Mouse (Mus musculus): Measurements from ENCODE around the gene Syt5. TPM values are rescaled to one million over a fixed set of nuclear protein-coding genes. Genes with fewer than 3 reads are reported as not detected.

Syt5 gene
- total and polyA plus RNA-seq, 3 experiments: 0.39 to 2.4 (median 0.86) TPM

GRCm38 (mm10) chr7:4501558-4502397 lies 45.6 kb downstream of the Syt5 start, which contains the start of gene Ppp1r12c:
Ppp1r12c (minus strand) TSS chr7:4501680.
- intact Hi-C loops (cut with DNase I): loop anchor here (5.0 to 10.0 kb wide), 3 partner anchors 54 to 413 kb away; partner anchors contain the start of genes Leng8, Rdh13 and Zfp628
- peak within 1 kb of the TSS; percentile 89 for H3K4me3 ChIP-seq
- DNase-seq: peak; percentile 97
- H3K27ac ChIP-seq: peak within 1 kb of the TSS; percentile 97
- peaks cover 6% of the 10 kb centered on the region for H3K36me3 ChIP-seq (ENCODE audit: control insufficient read depth, insufficient read depth, low read length)
- H3K4me1 ChIP-seq (ENCODE audit: control insufficient read depth, insufficient read depth, low read length): peaks cover 27% of the 10 kb centered on the region
- no peak for TF ChIP-seq CTCF (IDR thresholded peaks at IDR 0.05)
- TF ChIP-seq EP300 (IDR thresholded peaks at IDR 0.05; ENCODE audit: insufficient read depth, low read depth, low read length): 0 out of 2 replicates have a peak, but pooled peaks have one; percentile 7
- TF ChIP-seq POLR2A (IDR thresholded peaks at IDR 0.05; ENCODE audit: insufficient read depth, low read depth, low read length): peak; percentile 69
- WGBS: 1% methylated on average over 62 of the region's 62 CpGs
- no peaks in the 10 kb centered on the region for H3K27me3 ChIP-seq (ENCODE audit: control insufficient read depth, insufficient read depth, low read length)
- H3K79me2 ChIP-seq (replicated peaks; ENCODE audit: control insufficient read depth, insufficient read depth, low read length): peaks cover 7% of the 10 kb centered on the region
- H3K9ac ChIP-seq (ENCODE audit: low read depth, low read length): peak within 1 kb of the TSS; percentile 92

GRCm38 (mm10) chr7:4500892-4501471 lies 46.4 kb downstream of the Syt5 start:
- Histone ChIP-seq H3K36me3 (ENCODE audit: control insufficient read depth, insufficient read depth, low read length) (peaks cover 6% of the 10 kb centered on the region), H3K27ac (peak overlapping the region; percentile 97), H3K27me3 (ENCODE audit: control insufficient read depth, insufficient read depth, low read length) (no peaks in the 10 kb centered on the region), H3K4me3 (peak overlapping the region; percentile 89), H3K79me2 (replicated peaks; ENCODE audit: control insufficient read depth, insufficient read depth, low read length) (peaks cover 7% of the 10 kb centered on the region), H3K9ac (ENCODE audit: low read depth, low read length) (peak overlapping the region; percentile 92), H3K4me1 (ENCODE audit: control insufficient read depth, insufficient read depth, low read length) (peaks cover 29% of the 10 kb centered on the region)
- peak; percentile 68 to 73 for DNase-seq
- TF ChIP-seq POLR2A (IDR thresholded peaks at IDR 0.05; ENCODE audit: insufficient read depth, low read depth, low read length) (no peak), EP300 (IDR thresholded peaks at IDR 0.05; ENCODE audit: insufficient read depth, low read depth, low read length) (no peak), CTCF (IDR thresholded peaks at IDR 0.05) (no peak)
- intact Hi-C loops (cut with DNase I): loop anchor here (5.0 to 10.0 kb wide), 3 partner anchors 54 to 414 kb away; partner anchors contain the start of genes Leng8, Rdh13 and Zfp628
- 1% methylated on average over 52 of the region's 52 CpGs for WGBS

GRCm38 (mm10) chr7:4499034-4499433 lies 48.3 kb downstream of the Syt5 start:
- H3K9ac ChIP-seq (ENCODE audit: low read depth, low read length): peak overlapping the region; percentile 50
- H3K4me1 ChIP-seq (ENCODE audit: control insufficient read depth, insufficient read depth, low read length): peaks cover 28% of the 10 kb centered on the region
- H3K27ac ChIP-seq: peak overlapping the region; percentile 97
- intact Hi-C loops (cut with DNase I): loop anchor here (2.0 to 10.0 kb wide), 2 partner anchors 20 to 1204 kb away; no protein-coding TSS in a partner anchor
- H3K79me2 ChIP-seq (replicated peaks; ENCODE audit: control insufficient read depth, insufficient read depth, low read length): peaks cover 7% of the 10 kb centered on the region
- 44% methylated on average over 4 of the region's 4 CpGs for WGBS
- DNase-seq: no peak
- H3K27me3 ChIP-seq (ENCODE audit: control insufficient read depth, insufficient read depth, low read length): no peaks in the 10 kb centered on the region
- no peak for TF ChIP-seq POLR2A (IDR thresholded peaks at IDR 0.05; ENCODE audit: insufficient read depth, low read depth, low read length)
- TF ChIP-seq CTCF (IDR thresholded peaks at IDR 0.05): no peak
- TF ChIP-seq EP300 (IDR thresholded peaks at IDR 0.05; ENCODE audit: insufficient read depth, low read depth, low read length): no peak
- peak overlapping the region; percentile 18 for H3K4me3 ChIP-seq
- H3K36me3 ChIP-seq (ENCODE audit: control insufficient read depth, insufficient read depth, low read length): peaks cover 6% of the 10 kb centered on the region

GRCm38 (mm10) chr7:4498251-4498650 lies 49.1 kb downstream of the Syt5 start:
- peak overlapping the region; percentile 10; the same call in 1 of the 2 replicates for H3K9ac ChIP-seq (ENCODE audit: low read depth, low read length)
- intact Hi-C loops (cut with DNase I): loop anchor here (2.0 to 10.0 kb wide), 2 partner anchors 19 to 1203 kb away; no protein-coding TSS in a partner anchor
- no peaks in the 10 kb centered on the region for H3K27me3 ChIP-seq (ENCODE audit: control insufficient read depth, insufficient read depth, low read length)
- DNase-seq: peak; percentile 79 to 87
- peak overlapping the region; percentile 18; the same call in 1 of the 2 replicates for H3K4me3 ChIP-seq
- peak overlapping the region; percentile 97 for H3K27ac ChIP-seq
- TF ChIP-seq POLR2A (IDR thresholded peaks at IDR 0.05; ENCODE audit: insufficient read depth, low read depth, low read length) (peak; percentile 33; the same call in 1 of the 2 replicates), EP300 (IDR thresholded peaks at IDR 0.05; ENCODE audit: insufficient read depth, low read depth, low read length) (peak; percentile 89; the same call in 1 of the 2 replicates), CTCF (IDR thresholded peaks at IDR 0.05) (no peak)
- peaks cover 29% of the 10 kb centered on the region for H3K4me1 ChIP-seq (ENCODE audit: control insufficient read depth, insufficient read depth, low read length)
- peaks cover 6% of the 10 kb centered on the region for H3K36me3 ChIP-seq (ENCODE audit: control insufficient read depth, insufficient read depth, low read length)
- 8% methylated on average over 9 of the region's 9 CpGs for WGBS
- peaks cover 7% of the 10 kb centered on the region for H3K79me2 ChIP-seq (replicated peaks; ENCODE audit: control insufficient read depth, insufficient read depth, low read length)

- Histone ChIP-seq H3K4me3 (no peak overlapping the region), H3K79me2 (replicated peaks; ENCODE audit: control insufficient read depth, insufficient read depth, low read length) (peaks cover 7% of the 10 kb centered on the region), H3K27me3 (ENCODE audit: control insufficient read depth, insufficient read depth, low read length) (no peaks in the 10 kb centered on the region), H3K4me1 (ENCODE audit: control insufficient read depth, insufficient read depth, low read length) (peaks cover 37% of the 10 kb centered on the region), H3K36me3 (ENCODE audit: control insufficient read depth, insufficient read depth, low read length) (peaks cover 6% of the 10 kb centered on the region), H3K9ac (ENCODE audit: low read depth, low read length) (0 out of 2 replicates have a peak overlapping the region, but pooled peaks have one; percentile 1), H3K27ac (peak overlapping the region; percentile 97)
- no peak for DNase-seq
- no peak for TF ChIP-seq POLR2A (IDR thresholded peaks at IDR 0.05; ENCODE audit: insufficient read depth, low read depth, low read length)
- no peak for TF ChIP-seq EP300 (IDR thresholded peaks at IDR 0.05; ENCODE audit: insufficient read depth, low read depth, low read length)
- no peak for TF ChIP-seq CTCF (IDR thresholded peaks at IDR 0.05)
- WGBS: 72% methylated on average over 9 of the region's 9 CpGs
- intact Hi-C loops (cut with DNase I): loop anchor here (10.0 kb wide), 1 partner anchor 1203 kb away; no protein-coding TSS in a partner anchor
These were observed 50.0 kb downstream of the Syt5 start for GRCm38 (mm10) chr7:4497271-4497903.

Measured in heart, adult 2 months (tissue).